Mouse (Mus musculus) liver, embryonic 14.5 days (tissue): ENCODE measurements around the gene E2f2.

Experiments
- CTCF ChIP-seq: IDR thresholded peaks from 2 replicates; pipeline ENCODE4 v1.5.1; 2016; ENCODE audit warnings: antibody characterized with exemption, low read depth, control low read depth
- EP300 ChIP-seq: IDR thresholded peaks from 2 replicates; pipeline ENCODE4 v1.6.1; 2016; ENCODE audit warnings: antibody characterized with exemption, low read depth

DNA sequence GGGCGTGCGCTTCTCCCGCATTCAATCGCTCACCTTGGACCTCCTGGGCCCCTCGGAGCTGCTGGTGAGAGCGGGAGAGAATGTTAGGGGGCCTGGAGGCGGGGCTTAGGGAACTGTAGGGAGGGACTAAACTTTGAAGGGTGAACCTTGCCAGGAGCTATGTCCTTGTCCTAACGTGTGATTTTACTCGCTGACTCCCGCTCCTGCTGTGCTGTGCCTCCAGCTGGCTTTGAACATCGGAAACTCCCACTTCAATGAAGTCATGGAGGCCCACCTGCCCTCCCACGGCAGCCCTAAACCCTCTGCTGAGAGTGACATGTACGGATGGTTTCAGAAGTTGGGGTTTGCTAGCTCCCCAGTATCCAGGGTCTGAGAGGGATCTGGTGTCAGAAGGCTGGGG lies 66.5 kb downstream of the E2f2 start:
- no peak for TF ChIP-seq CTCF
- no peak for TF ChIP-seq EP300
